Mouse (Mus musculus): ENCODE measurements around the gene Smad6.

Smad6 gene

DNA sequence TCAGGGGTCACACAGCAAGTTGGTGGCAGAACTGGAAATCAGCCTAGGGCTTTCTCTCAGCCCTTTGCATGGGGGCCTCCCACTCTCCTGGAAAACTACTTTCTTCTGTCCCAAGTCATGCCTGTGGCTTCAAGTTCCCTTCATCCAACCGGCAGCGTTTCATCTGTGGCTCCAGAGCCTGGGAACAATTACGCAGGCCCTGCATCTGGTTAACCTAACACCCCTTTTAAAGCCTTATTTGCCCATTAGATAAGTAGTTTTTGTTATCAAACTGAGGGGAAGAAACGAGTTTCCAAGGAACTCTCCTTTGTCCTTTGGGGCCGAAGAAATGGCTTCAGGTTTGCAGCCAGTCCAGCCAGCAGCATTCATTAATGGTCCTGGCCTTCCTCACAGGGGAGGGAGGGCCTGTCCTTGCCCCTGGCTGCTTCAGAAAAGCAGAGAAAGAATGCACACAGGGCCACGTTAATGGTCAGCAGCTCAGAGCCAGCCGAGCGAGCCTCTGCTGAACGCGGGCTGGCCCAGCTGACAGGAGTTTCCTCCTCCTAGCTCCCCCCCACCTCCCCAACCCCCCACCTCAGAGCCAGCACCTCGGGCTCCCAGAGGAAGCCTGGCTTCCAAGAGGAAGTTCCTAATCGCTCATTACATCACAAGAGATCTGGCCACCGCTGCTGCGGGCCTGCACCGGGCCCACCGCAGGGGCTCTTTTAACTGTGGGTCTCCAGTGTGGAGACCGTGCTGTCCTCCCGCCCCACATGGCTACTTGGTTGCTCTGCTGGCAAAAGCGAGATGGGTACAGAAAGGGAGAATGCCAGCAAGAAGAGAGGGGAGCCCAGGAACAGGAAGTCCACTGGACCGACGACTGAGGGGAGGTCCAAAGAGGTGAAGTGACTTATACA, 61.7 kb downstream of the Smad6 start:
- DNase-seq (ENCODE audit: low spot score in 2 of 2) = no peak

DNA sequence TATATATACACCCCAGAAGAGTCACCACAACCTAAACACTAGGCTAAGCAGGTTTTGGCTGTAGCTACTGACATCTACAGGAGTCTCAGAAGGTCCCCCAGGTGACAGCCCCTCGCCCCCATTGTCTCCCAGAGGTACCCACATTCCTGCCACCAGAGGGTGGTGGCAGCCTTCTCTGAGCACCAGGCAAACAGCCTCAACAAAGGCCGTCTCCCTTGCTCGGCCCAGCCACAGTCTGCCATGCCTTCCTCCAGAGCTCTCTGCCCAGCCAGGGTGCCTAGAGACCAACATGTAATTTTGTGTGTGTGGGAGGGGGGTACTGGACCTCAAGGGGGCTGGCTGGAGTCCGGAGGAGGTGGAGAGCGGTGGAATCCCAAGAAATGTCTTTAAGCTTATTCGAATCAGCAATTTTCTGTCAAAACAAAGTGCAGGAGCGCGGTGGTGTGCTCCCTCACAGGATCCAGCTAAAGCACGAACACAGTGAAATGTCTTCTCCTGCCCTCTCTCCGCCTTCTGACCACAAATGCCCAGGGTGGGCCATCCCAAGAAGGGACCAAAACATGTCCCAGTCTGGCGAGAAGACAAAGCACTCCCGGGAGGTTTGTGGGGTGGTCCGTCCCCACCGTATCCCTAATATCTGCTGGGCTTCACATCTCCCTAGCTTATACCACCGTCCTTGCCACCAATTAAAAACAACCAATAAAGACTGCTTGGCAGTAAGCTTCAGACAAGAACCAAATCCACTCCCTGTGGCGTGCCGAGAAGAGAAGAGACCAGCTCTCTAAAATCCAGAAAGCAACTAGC, 62.5 kb downstream of the Smad6 start:
- no peak for DNase-seq (ENCODE audit: low spot score in 2 of 2)

DNA sequence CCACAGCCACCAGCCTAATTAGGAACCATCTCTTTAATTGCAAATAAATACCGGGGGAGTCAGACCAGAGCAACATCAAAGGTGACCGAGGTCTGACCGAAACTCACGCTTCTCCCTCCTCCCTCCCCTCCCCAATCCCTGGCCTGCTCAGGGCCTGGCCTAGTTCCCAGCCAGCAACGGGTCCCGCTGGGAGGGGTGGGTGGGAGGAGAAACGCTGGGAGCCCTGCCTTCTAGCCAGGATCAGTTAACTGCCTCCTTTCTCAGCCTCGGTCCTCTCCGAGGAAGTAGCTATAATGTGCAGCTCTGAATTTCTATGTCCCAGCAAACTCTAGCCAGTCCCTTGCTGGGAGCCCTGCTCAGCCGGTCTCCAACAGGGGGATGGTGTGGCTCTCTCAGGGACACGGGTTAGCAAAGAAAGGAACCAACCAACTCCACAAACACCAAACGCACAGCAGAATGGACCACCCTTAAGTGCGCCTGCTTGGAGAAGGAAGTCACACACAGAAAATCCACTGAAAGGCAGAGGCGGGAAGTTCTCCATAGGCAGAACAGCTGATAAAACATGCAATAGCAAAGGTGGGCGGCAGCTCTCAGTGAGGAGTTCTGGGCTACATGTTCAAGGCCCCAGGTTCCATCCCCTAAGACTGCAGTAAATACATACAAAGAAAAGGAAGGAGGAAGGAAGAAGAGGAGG, 63.4 kb downstream of the Smad6 start:
- no peak for DNase-seq (ENCODE audit: low spot score in 2 of 2)

- no peak for DNase-seq (ENCODE audit: low spot score in 2 of 2)
These were observed 64.1 kb downstream of the Smad6 start for GRCm38 (mm10) chr9:63957647-63958185.

- DNase-seq (ENCODE audit: low spot score in 2 of 2) = peak; percentile 31 to 68
These were observed 65.8 kb downstream of the Smad6 start for GRCm38 (mm10) chr9:63956052-63956451.

GRCm38 (mm10) chr9:63953691-63954090, 68.2 kb downstream of the Smad6 start:
- no peak for DNase-seq (ENCODE audit: low spot score in 2 of 2)

DNA sequence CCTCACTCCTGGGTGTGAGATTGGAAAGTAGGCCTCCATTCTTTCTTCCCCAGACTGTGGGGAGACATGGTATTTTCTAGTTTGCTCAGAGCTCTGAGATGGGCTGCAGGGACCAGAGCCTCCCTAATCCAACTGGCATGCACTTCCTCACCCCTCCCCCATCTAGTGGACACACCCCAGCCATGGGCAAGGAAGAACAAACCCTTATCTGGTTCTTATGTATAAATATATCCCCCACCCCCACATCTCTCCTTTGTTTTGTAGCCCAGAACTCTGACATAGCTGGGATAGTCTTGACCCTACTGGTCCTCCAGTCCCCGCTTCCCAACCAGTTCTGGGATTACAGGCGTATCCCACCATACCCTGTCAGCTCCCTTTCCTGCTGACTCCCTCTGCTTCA, 69.3 kb downstream of the Smad6 start:
- no peak for DNase-seq (ENCODE audit: low spot score in 2 of 2)

DNA sequence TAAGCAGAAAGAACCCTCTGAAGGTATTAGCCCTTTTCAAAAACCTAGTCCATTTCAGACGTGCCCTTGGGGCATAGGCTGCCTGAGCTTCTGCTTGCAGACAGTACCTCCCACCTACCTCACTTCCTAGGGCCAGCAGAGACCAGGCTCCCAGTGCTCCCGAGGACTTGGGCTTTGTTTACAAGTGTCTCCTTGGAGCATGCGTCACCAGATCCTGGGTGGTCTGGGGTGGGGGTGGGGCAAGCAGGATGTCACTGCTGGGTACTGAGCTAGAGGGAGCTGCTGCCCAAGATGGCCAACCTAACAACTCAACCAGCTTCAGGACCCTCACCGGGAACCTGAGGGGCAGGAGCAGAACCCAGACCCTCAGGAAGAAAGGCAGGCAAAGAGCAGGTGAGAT, 71.5 kb downstream of the Smad6 start:
- DNase-seq (ENCODE audit: low spot score in 2 of 2) = no peak

DNA sequence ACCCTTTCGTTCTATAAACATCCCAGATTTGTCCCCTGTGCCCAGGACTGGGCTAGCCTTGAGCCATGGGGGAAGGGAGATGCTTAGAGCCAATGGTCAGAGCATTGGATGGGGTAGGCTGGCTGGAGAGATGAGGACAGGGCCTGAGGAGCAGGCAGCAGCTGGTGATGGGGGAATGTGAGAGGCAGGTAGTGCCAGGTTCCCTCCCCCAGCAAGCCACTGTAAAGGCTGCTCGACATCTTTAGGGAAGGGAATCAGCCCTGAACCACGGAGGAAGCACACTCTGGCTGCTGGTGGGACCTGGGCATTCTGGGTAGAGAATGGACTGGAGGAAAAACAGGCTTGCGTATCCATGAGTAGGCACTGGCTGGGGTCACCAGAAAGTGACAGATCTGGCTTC, 72.5 kb downstream of the Smad6 start:
- DNase-seq (ENCODE audit: low spot score in 2 of 2) = no peak

DNA sequence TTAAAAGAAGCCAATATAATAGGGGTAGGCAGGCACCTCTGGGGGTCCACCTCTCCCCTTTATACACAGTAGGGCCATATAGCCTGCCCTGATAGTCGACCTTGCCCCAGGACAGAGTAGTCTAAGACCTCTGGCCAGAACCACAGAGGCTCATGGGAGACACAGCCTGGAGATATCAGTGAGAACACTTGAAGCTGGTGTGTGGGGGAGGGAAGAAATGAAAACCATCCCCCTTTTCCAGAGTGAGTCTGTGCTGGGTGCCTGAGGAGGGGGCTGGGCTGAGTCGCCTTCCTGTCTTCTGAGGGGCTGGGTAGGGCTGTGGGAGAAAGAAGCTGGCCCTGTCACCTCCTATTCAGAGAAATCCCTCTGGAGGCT, 79.3 kb downstream of the Smad6 start:
- DNase-seq (ENCODE audit: low spot score in 2 of 2) = no peak

DNA sequence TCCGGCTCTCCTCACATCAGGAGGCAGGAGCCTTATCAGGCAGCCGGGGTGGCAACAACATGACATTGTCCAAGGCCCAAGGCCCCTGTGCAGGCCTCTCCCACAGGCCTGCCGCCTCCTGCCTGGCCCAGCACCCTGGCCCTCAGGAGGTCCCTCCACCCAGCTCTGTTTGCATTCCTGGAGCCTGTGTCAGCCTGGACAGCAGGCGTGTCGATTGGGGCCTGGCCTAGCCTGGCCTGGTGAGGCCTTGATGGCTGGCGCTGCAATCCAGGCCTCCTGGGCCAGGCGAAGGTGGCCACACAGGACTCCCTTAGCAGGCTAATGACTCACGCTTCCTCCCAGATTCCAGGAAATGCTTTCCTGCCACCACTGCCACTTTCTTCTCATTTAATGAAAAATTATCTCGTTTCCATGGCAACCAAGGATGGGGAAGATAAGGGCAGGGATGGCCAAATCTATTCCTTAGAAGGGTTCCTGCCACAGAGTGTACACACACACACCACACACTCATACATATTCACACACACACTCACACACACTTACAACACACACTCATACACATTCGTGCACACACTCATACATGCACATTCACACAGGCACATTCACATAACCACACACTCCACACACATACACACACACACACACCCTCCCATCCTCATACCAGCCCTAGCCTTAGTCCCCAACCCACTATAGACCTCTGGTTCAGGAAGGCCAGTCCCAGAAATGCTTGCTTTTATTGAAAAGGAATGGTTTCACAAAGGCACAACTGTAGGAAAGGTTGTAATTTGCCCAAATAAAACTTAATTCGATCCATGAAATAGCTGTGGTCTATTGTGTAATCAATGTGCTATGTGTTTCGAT, 79.9 kb downstream of the Smad6 start:
- DNase-seq (ENCODE audit: low spot score in 2 of 2) = no peak

DNA sequence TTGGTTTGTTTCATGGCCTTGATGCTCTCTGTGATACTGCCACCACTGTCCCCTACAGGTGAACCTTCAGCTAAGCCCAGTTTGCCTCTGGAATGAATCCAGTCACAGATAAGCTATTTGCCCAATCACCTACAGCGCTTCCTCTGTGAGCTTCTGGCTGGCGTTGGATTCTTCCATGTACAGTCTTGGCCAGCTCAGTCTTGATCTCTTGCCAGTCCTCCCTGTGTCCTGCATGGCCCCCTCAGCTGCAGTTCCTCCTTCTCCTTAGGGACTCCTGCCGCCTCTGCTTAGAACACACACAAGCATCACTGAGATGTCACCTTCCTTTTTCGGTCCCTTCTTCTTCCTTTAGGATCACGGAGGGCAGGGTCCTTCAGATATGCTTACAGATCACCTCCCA, 85.6 kb downstream of the Smad6 start:
- no peak for DNase-seq (ENCODE audit: low spot score in 2 of 2)

- no peak for DNase-seq (ENCODE audit: low spot score in 2 of 2)
These were observed 88.8 kb downstream of the Smad6 start for GRCm38 (mm10) chr9:63933068-63933467.

- no peak for DNase-seq (ENCODE audit: low spot score in 2 of 2)
These were observed 94.4 kb downstream of the Smad6 start for GRCm38 (mm10) chr9:63927340-63928049.

- no peak for DNase-seq (ENCODE audit: low spot score in 2 of 2)
These were observed 95.5 kb downstream of the Smad6 start for GRCm38 (mm10) chr9:63926377-63926776.

DNA sequence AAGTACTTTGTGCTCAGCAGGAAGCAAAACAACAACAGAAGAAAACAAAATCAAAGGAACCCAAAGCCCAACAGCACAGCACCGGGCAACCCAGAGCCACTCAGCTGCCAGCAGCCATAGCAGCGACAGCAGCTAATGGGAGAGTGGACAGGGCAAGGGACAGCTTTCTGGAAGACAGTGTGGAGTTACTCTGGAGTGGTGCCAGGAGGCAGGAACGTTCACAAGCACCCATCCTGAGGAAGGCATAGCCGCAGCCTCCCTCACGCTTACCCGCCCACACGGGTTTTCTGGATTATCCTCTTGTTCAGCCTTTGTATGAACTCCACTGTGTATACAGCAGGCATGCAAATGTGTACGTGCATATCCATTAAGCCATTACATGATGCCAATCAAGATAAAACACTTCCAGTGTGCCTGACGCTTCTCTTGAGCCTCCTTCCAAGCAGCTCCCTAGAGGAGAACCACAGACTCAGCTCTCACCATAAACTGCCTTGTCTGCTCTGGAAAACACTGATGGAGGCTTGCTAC, 98.6 kb downstream of the Smad6 start:
- no peak for DNase-seq (ENCODE audit: low spot score in 2 of 2)

GRCm38 (mm10) chr9:63919708-63920107, 102.2 kb downstream of the Smad6 start:
- DNase-seq (ENCODE audit: low spot score in 2 of 2) = no peak

- DNase-seq (ENCODE audit: low spot score in 2 of 2) = peak in 1 of 2 experiments; percentile 13
These were observed 102.8 kb downstream of the Smad6 start for GRCm38 (mm10) chr9:63919001-63919555.

DNA sequence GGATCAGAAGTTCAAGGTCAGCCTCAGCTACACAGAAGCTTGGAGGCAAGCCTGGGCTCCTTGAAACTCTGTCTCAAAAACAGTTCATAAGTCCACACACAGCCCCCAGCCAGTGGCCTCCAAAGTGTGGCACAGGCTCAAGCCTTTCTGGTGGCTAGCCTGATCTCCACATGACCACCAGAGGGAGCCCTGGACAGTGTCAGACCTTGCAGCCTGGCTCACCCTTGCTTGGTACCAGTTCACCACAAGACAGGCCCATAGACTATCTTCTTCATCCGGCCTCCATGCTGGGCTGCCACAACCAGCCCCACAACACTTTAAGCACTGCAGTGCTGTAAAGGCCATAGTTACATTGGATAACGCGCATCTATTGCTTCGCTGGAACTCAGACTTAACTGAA, 103.6 kb downstream of the Smad6 start:
- DNase-seq (ENCODE audit: low spot score in 2 of 2) = peak; percentile 33 to 42

GRCm38 (mm10) chr9:63916441-63916840, 105.4 kb downstream of the Smad6 start:
- no peak for DNase-seq (ENCODE audit: low spot score in 2 of 2)
